17 mouse cellular contexts compared by ENCODE assay signal in genomic region chr11:52578471-52578870, GRCm38 (mm10).
DNase-seq lines count a peak whose midpoint lies in the region; ATAC-seq and TF ChIP-seq lines count a peak whose summit lies in the region.
"Had no signal": no experiment of that assay in that cellular context is flagged by ENCODE, and none has a peak within 500 bp of the region (broad histone marks: within the 10 kb centered on the region; RNA-seq: fewer than 3 reads in every experiment).

No protein-coding gene starts in this region.

- H3K9me3 ChIP-seq in hindbrain, postnatal 0 days (ENCODE audit: low read length), result no peaks in the 10 kb centered on the region
- H3K9me3 ChIP-seq in hindbrain, embryonic 14.5 days (ENCODE audit: control insufficient read depth, low read length), result no peaks in the 10 kb centered on the region
- no peaks in the 10 kb centered on the region for H3K9me3 ChIP-seq in lung, embryonic 14.5 days (ENCODE audit: low read depth, low read length)
- H3K9me3 ChIP-seq in midbrain, embryonic 10.5 days (replicated peaks), result no peaks in the 10 kb centered on the region
- H3K9me3 ChIP-seq: heart, embryonic 13.5 days; limb, embryonic 10.5 days had no signal

- WGBS in hindbrain, postnatal 0 days, result 34% methylated on average over 9 of the region's 9 CpGs
- 35% methylated on average over 9 of the region's 9 CpGs for WGBS in hindbrain, embryonic 14.5 days
- WGBS in lung, embryonic 14.5 days, result 36% methylated on average over 9 of the region's 9 CpGs
- WGBS in midbrain, embryonic 10.5 days, result 57% methylated on average over 9 of the region's 9 CpGs

- peak; percentile 43 for TF ChIP-seq CTCF in hindbrain, postnatal 0 days (IDR thresholded peaks at IDR 0.05; ENCODE audit: low read depth)
- peak; percentile 54 for TF ChIP-seq CTCF in lung, embryonic 14.5 days (IDR thresholded peaks at IDR 0.05; ENCODE audit: low read depth)
- peak; percentile 28; the same call in 1 of the 2 replicates for TF ChIP-seq CTCF in testis, adult 2 months (IDR thresholded peaks at IDR 0.05; ENCODE audit: control insufficient read depth, insufficient read depth, insufficient replicate concordance, low read depth, low read length)

- no peak overlapping the region for H3K4me2 ChIP-seq in hindbrain, postnatal 0 days (ENCODE audit: low read depth, low read length)
- H3K4me2 ChIP-seq in hindbrain, embryonic 14.5 days (replicated peaks), result no peak overlapping the region
- H3K4me2 ChIP-seq in lung, embryonic 14.5 days, result no peak overlapping the region
- H3K4me2 ChIP-seq: heart, embryonic 13.5 days had no signal

- DNase-seq in hindbrain, postnatal 0 days (ENCODE audit: low spot score), result peak; percentile 50
- DNase-seq in hindbrain, embryonic 14.5 days (ENCODE audit: low spot score), result no peak
- peak; percentile 28 for DNase-seq in lung, embryonic 14.5 days
- DNase-seq in lung, postnatal 4 days, result no peak
- DNase-seq in testis, postnatal 10 days (ENCODE audit: low spot score), result no peak
- DNase-seq in cerebellum, adult 11-12 months, result no peak
- no peak for DNase-seq in midbrain, embryonic 10.5 days (ENCODE audit: low spot score)
- DNase-seq: adrenal gland, adult 8-10 months; B cell, adult 2 months; heart, postnatal 4 days; kidney, adult 9 months; right cerebral cortex, postnatal 25 days; thymus, postnatal 14 days had no signal

- no peak for TF ChIP-seq POLR2A in testis, adult 2 months (IDR thresholded peaks at IDR 0.05; ENCODE audit: control insufficient read depth, low read depth, low read length)

- no peak for ATAC-seq in hindbrain, postnatal 0 days
- no peak for ATAC-seq in hindbrain, embryonic 14.5 days (ENCODE audit: low FRiP score)
- ATAC-seq in lung, embryonic 14.5 days (ENCODE audit: insufficient read depth), result no peak
- ATAC-seq: hindbrain, embryonic 16.5 days had no signal

- H3K4me1 ChIP-seq in hindbrain, postnatal 0 days (ENCODE audit: insufficient read depth, low read length), result no peaks in the 10 kb centered on the region
- H3K4me1 ChIP-seq in hindbrain, embryonic 14.5 days (replicated peaks; ENCODE audit: control insufficient read depth, insufficient read depth, low read length), result no peaks in the 10 kb centered on the region
- H3K4me1 ChIP-seq in lung, embryonic 14.5 days (ENCODE audit: insufficient read depth), result 0 out of 2 replicates have a peak, but pooled peaks cover 4% of the 10 kb centered on the region
- peaks cover 7% of the 10 kb centered on the region; the same call in 1 of the 2 replicates for H3K4me1 ChIP-seq in testis, adult 2 months (ENCODE audit: control insufficient read depth, insufficient read depth, low read length)
- H3K4me1 ChIP-seq in midbrain, embryonic 10.5 days, result peaks cover 13% of the 10 kb centered on the region

- no peak overlapping the region for H3K27ac ChIP-seq in hindbrain, postnatal 0 days
- H3K27ac ChIP-seq in hindbrain, embryonic 14.5 days, result no peak overlapping the region
- no peak overlapping the region for H3K27ac ChIP-seq in lung, embryonic 14.5 days (ENCODE audit: low read depth)
- H3K27ac ChIP-seq in testis, adult 2 months (ENCODE audit: control insufficient read depth, insufficient read depth, low read depth, low read length), result no peak overlapping the region
- H3K27ac ChIP-seq in midbrain, embryonic 10.5 days (replicated peaks), result no peak overlapping the region
- H3K27ac ChIP-seq: heart, embryonic 13.5 days; limb, embryonic 10.5 days had no signal

- no peaks in the 10 kb centered on the region for H3K27me3 ChIP-seq in hindbrain, postnatal 0 days (ENCODE audit: insufficient read depth, low read length)
- H3K27me3 ChIP-seq in hindbrain, embryonic 14.5 days (ENCODE audit: control insufficient read depth, insufficient read depth, low read length), result no peaks in the 10 kb centered on the region
- H3K27me3 ChIP-seq in lung, embryonic 14.5 days (ENCODE audit: insufficient read depth, low read length), result no peaks in the 10 kb centered on the region
- no peaks in the 10 kb centered on the region for H3K27me3 ChIP-seq in testis, adult 2 months (ENCODE audit: control insufficient read depth, insufficient read depth, low read length)
- no peaks in the 10 kb centered on the region for H3K27me3 ChIP-seq in midbrain, embryonic 10.5 days (ENCODE audit: low read depth, poor library complexity, severe bottlenecking)
- H3K27me3 ChIP-seq: heart, embryonic 13.5 days had no signal

- no peak overlapping the region for H3K9ac ChIP-seq in hindbrain, postnatal 0 days (replicated peaks; ENCODE audit: low read length)
- H3K9ac ChIP-seq in hindbrain, embryonic 14.5 days, result no peak overlapping the region
- H3K9ac ChIP-seq in lung, embryonic 14.5 days, result no peak overlapping the region
- H3K9ac ChIP-seq: heart, embryonic 13.5 days had no signal

- no peaks in the 10 kb centered on the region for H3K36me3 ChIP-seq in hindbrain, postnatal 0 days (ENCODE audit: insufficient read depth, low read length)
- H3K36me3 ChIP-seq in hindbrain, embryonic 14.5 days (replicated peaks; ENCODE audit: control insufficient read depth, insufficient read depth), result no peaks in the 10 kb centered on the region
- H3K36me3 ChIP-seq in lung, embryonic 14.5 days (ENCODE audit: insufficient read depth), result no peaks in the 10 kb centered on the region
- no peaks in the 10 kb centered on the region for H3K36me3 ChIP-seq in testis, adult 2 months (ENCODE audit: control insufficient read depth, insufficient read depth, low read length)
- no peaks in the 10 kb centered on the region for H3K36me3 ChIP-seq in midbrain, embryonic 10.5 days
- H3K36me3 ChIP-seq: heart, embryonic 13.5 days; limb, embryonic 10.5 days had no signal

- no peak overlapping the region for H3K4me3 ChIP-seq in hindbrain, postnatal 0 days (ENCODE audit: low read length)
- no peak overlapping the region for H3K4me3 ChIP-seq in hindbrain, embryonic 14.5 days (replicated peaks; ENCODE audit: low read length)
- no peak overlapping the region for H3K4me3 ChIP-seq in lung, embryonic 14.5 days (ENCODE audit: low read depth, low read length)
- H3K4me3 ChIP-seq in testis, adult 2 months (ENCODE audit: control insufficient read depth, low read depth, low read length), result peak overlapping the region; percentile 61
- no peak overlapping the region for H3K4me3 ChIP-seq in midbrain, embryonic 10.5 days
- H3K4me3 ChIP-seq: heart, embryonic 13.5 days; limb, embryonic 10.5 days had no signal

Comparison
In these comparisons a context has a peak if more than half of its experiments do, and no peak if none do; other contexts are left out.
1. DNase-seq: peak in hindbrain, postnatal 0 days (single experiment) and lung, embryonic 14.5 days (single experiment); none in hindbrain, embryonic 14.5 days (single experiment), lung, postnatal 4 days (0 of 2), testis, postnatal 10 days (single experiment), cerebellum, adult 11-12 months (single experiment) and midbrain, embryonic 10.5 days (single experiment).
2. Peak in every context shown above with its lines, with median percentiles within 50 percentile points of each other: CTCF ChIP-seq.